Mouse (Mus musculus): ENCODE data around the gene Cdkal1. TPM values are rescaled to one million over a fixed set of nuclear protein-coding genes. Genes with fewer than 3 reads are reported as not detected.
A peak's percentile ranks its signal among the peaks of the same experiment; 100 is the strongest.

The Cdkal1 gene
- total RNA-seq, 2 experiments from 2014 or later = 27.4 to 29.2 TPM

- intact Hi-C loops (cut with DNase I) = no loop called here
- no peak for DNase-seq
These were observed 82.5 kb downstream of the Cdkal1 start for GRCm38 (mm10) chr13:29772970-29773369.

DNA sequence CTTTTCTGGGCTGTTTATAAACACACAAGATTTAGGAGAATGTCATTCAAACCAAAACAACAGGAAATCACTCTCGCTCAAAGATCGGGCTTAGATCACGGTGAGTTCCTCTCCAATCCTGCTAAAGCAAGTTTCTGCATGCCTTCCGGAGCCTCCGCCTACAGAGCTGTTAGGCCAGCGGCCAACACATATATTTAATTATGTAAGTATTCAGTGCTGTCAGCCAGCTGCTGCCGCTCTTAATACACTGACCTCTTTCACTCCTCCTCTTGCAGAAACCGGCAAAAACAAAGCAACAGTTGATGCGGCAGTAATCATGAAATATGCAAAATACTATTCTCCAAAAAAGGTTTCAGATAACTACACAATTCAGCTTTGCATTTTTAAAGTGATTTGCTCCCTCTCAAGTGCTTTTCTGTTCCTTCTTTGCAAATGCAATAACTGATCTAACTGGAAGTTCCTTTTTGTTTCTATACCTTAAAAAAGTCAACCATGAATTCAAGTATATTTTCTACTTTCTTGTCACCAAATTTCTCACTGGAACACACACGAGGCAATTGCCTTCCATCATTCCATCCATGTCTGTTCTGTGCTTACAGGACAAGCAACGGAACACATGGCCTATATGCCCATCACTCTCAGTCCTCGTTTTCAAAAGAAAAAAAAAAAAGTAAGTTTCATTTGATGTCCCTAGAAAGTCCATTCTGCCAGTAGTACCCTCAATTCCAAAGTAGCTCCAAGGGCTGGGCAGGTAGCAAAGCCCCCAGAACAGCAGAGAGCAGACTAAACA, 85.6 kb downstream of the Cdkal1 start:
- intact Hi-C loops (cut with DNase I) = no loop called here
- DNase-seq = peak; percentile 16 to 29

GRCm38 (mm10) chr13:29768104-29768503, 87.4 kb downstream of the Cdkal1 start:
- intact Hi-C loops (cut with DNase I) = no loop called here
- DNase-seq = no peak

- intact Hi-C loops (cut with DNase I) = no loop called here
- no peak for DNase-seq
These were observed 87.9 kb downstream of the Cdkal1 start for GRCm38 (mm10) chr13:29767587-29767986.

- DNase-seq = no peak
- intact Hi-C loops (cut with DNase I) = no loop called here
These were observed 89.1 kb downstream of the Cdkal1 start for GRCm38 (mm10) chr13:29766377-29766776.

DNA sequence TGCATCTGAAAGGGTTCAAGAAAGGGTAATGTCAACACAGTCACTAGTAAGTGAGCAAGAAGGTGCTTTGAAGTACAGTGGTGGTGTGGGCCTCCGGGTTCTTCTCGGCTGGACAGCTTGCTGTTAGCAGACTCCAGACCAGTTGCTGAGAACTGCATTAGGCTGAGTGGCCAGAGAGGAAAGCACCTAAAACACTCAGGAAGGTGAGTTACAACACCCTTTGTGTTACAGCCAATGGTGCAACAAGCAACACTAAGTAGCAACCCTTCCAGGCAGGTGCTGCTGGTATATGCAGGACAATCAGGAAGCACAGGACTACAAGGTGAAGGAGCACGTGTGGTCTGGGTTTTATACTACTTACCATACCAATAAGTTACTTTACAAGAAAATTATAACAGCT, 90.2 kb downstream of the Cdkal1 start:
- intact Hi-C loops (cut with DNase I) = no loop called here

DNA sequence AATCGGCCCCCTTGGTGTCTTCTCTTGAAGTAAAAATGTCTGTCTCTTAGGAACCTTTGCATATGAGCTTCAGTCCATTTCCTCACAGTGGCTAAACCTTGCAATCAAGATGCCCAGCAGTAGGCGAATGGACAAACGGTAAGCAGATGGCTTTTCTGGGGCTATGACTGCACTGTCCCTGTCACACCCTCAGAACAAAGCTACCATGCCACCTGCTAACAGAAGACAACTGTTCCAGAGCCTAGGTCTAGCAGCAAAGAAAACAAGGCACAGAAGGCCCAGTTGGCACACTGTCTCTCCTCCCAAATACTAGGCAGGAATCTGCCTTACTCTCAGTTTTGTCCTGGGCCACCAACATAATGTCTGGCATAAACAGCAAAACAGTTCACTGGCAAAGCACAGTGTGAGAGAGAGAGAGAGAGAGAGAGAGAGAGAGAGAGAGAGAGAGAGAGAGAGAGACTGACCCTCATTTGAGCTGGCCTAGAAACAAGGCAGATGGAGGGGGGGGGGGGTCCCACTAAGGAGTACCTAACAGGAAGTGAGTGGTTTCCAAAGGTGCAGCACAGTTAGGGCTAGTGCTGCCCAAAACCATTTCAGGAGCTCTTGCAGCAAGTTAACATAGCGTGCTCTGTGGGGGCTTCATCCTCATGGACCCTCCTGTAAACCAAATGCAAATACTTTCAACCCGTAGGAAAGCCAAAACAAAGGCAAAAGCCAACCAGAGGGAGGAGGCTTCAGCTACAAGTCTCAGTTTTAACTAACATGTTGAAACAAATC, 95.6 kb downstream of the Cdkal1 start:
- DNase-seq = no peak
- intact Hi-C loops (cut with DNase I) = no loop called here

More for the DNA sequence above, 90.2 kb downstream of the Cdkal1 start:
- no peak for DNase-seq

DNA sequence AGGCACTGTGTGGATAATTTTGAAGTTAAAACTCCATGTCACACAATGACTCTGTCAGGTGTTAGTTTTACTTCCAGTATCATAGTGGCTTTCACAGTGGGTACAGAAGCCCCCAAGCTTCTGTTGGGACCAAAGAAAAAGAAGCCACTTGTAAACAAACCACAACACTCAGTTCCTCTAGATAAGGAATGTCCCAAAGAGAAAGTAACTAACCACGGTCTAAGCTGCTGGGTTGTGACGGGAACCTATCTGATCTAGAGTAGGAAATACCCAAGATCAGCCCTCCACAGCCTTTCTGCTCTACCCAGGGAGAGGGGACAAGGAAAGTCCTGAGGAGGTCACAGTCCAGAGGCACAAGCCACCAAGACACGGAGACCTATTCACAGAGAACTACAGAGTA, 99.4 kb downstream of the Cdkal1 start:
- DNase-seq = no peak
- intact Hi-C loops (cut with DNase I) = no loop called here

DNA sequence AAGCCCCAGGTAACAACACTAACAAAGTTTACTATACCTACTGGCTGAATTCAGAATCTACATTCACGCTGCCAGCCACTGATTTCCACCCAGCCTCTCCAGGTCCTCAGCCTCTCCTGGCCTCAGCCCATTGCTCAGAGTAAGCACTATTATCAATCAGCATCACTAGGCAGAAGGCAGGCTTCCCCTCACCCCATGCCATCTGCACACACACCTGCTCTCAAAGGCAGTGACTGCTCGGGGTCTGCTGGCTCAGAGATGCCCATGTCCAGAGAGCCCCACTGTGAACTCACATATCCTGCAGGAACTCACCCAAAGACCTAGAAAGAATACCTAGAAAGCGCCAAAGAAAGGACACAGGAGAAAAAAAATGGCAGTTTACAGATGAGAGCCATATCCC, 102.2 kb downstream of the Cdkal1 start:
- intact Hi-C loops (cut with DNase I) = no loop called here
- no peak for DNase-seq

GRCm38 (mm10) chr13:29752061-29752460, 103.4 kb downstream of the Cdkal1 start:
- intact Hi-C loops (cut with DNase I) = no loop called here
- no peak for DNase-seq

DNA sequence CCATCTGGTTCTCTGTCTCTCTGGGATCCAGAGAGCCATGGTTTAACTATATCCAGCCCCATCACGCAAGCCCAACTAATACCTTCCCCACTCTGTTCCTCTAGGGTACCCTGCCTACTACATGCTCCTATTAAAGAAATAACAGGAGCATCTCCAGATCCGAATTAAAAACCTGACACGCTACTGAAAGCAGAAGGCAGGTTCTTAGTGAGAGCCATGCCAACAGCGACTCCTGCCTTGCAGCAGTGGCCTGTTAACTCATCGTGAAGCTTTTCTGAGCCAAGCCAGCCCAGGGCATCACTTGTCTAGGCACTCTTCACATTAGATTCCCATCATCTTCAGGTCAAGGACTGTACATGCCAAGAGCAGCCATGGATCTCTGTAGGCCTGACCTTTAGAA, 104.3 kb downstream of the Cdkal1 start:
- DNase-seq = no peak
- intact Hi-C loops (cut with DNase I) = no loop called here

DNA sequence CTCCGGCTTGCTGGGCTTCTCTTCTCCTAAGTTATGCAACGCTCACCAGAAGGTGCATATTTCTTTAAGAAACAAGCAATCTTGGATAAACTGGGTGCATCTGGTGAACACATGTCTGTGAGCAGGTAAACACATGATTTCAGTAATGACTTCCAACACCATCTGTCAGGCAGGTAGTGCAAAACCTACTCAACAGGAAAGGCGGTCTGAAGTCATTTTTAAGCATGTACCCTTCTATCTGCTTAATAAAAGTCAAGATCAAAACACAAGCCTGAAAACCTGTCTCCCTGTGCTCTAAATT, 108.2 kb downstream of the Cdkal1 start:
- DNase-seq = no peak
- intact Hi-C loops (cut with DNase I) = loop anchor here (5.0 kb wide), 1 partner anchor 75 kb away; no protein-coding TSS in a partner anchor

DNA sequence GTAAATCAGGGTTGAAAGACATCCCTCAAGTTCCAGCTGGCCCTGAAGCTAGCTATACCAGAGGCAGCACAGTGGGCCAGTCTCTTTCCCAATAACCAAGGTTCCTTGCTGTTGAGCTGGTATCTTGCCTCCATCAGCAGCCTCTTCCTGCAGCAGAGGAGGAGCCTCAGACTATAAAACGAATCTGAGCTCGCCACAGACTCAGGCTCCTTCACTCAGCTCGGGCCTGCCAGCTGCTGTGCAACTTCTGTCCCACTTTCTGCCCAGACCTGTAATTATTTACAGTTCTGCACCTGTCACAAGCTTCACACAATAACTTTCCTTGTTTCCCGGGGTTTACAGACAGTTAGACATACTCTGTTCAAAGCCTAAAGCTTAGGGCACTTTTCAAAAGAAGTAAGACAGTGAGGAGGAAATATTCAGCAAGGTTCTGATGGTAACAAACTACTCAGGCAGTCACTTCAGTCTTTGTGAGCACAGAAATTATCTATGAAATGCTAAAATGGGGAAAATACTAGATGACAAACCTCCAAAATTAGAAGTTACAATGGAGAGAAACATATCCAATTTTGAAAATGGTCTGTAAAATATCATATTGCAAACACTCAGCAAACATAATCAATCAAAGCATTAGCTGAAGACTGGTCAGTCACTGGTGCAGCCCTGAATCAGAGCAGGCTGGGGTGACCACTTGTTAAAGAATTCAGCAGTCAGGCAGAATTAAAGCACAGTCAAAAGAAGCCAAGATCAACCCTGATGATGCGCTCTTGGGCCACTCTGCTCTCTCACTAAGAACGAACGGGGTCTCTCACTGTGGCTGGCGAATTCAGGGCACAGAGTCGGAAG, 108.8 kb downstream of the Cdkal1 start:
- DNase-seq = no peak
- intact Hi-C loops (cut with DNase I) = loop anchor here (5.0 kb wide), 1 partner anchor 76 kb away; no protein-coding TSS in a partner anchor

DNA sequence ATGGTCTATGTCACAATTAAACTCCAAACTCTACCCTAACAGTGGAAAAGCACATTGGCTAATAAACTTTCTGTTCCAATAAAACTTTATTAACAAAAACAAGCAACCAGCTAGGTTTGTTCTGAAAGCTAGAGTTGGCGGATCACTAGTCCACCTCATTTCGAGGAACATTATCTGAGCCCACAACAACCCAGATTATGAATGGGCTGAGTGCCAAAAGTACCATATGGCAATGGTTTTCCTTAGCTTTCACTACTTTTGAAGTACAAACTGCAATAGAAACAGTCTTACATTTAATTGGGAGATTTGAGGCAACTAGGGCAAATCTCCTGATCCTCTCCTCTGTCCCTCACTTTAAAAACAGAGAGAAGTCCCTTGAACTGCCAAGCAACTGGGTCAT, 110.4 kb downstream of the Cdkal1 start:
- DNase-seq = no peak
- intact Hi-C loops (cut with DNase I) = loop anchor here (5.0 kb wide), 1 partner anchor 77 kb away; no protein-coding TSS in a partner anchor

DNA sequence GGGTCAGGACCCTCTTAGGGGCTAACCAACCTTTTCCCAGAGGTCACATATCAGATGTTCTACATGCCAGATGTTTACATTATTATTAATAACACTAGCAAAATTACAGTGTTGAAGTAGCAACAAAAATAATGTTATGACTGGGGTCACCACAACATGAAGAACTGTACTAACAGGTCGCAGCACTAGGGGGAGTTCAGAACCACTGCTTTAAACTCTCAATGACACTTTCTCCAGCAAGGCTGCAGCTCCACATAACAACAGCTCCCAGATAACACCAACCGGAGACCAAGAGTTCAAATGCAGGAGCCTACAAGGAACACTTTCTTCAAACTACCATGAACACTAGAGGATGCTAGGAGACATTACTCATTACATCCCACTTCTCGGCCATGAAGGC, 111.3 kb downstream of the Cdkal1 start:
- no peak for DNase-seq
- intact Hi-C loops (cut with DNase I) = no loop called here

- intact Hi-C loops (cut with DNase I) = no loop called here
- no peak for DNase-seq
These were observed 111.7 kb downstream of the Cdkal1 start for GRCm38 (mm10) chr13:29743761-29744160.

DNA sequence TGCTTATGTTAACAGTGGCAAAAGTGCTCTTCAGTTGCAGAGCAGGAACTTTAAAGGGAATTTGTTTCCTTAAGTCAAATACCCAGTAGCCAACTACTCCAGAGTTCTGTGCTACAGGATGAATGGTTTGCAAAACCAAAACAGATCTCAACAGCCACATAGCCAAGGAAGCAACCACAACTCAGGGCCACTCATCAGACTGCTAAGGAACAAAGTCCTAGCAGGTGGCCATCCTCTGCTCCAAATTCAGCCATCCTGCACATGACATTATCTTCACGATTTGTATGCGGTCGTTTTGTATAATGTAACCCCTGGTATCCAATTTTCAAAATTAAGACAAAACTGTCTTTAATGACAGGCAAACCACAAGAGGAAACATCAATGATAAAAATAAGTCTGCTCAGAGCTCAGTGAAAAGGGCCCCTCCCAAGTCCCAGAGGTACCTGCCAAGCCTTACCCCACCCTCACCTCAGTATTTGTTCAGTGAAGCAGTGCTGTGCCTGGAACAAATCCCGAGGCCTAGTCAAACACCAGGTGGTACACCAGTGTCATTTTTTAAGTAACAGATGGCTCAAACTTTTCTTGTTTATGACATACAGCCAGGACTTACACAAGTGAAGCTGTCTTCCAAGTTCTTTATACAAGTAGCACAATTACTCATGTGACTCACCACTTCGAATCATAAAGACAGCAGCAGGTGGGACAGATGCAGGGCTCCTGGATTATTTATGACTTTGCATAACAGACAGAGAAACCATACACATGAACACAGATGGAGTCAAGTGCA, 117.6 kb downstream of the Cdkal1 start:
- intact Hi-C loops (cut with DNase I) = no loop called here
- no peak for DNase-seq

GRCm38 (mm10) chr13:29734496-29734895, 121.0 kb downstream of the Cdkal1 start:
- DNase-seq = no peak
- intact Hi-C loops (cut with DNase I) = no loop called here

GRCm38 (mm10) chr13:29726154-29726825, 129.2 kb downstream of the Cdkal1 start:
- intact Hi-C loops (cut with DNase I) = no loop called here
- DNase-seq = no peak

DNA sequence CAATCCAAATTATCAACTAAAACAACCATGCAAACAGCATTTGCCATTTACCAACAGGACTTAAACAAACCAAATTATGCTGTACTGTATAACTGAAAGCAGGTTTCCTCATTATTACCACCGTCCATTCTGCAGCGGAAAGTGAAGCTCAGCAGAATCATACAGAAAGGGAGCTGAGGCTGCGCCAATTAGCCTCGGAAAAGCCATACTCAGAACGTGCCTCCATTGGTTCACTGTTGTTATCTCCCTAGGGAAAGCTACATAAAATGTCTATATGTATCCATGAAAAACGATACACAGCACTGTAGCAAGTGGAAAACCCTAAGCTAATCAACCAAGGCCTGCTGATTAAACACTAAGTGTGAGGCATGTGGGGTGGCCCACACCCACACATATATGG, 130.6 kb downstream of the Cdkal1 start:
- intact Hi-C loops (cut with DNase I) = no loop called here

More for the DNA sequence above, 130.6 kb downstream of the Cdkal1 start:
- no peak for DNase-seq
